Mouse (Mus musculus): ENCODE data around the gene Rab35.

GRCm38 (mm10) chr5:115586166-115586565, 45.5 kb upstream of the Rab35 start:
- TF ChIP-seq POLR2A (IDR thresholded peaks at IDR 0.05; ENCODE audit: extremely low read depth, insufficient read depth, low read length) (no peak), CTCF (IDR thresholded peaks at IDR 0.05; ENCODE audit: low read depth, low read length) (no peak)

Measured in liver, adult 2 months (tissue).